Mouse (Mus musculus): Measurements from ENCODE around the gene Gmppb. TPM values are rescaled to one million over a fixed set of nuclear protein-coding genes. Genes with fewer than 3 reads are reported as not detected.

The Gmppb gene
- total and polyA plus RNA-seq, 3 experiments, result 17.9 to 20.9 (median 19.2) TPM

GRCm38 (mm10) chr9:108055061-108055460 lies 6.0 kb downstream of the Gmppb start:
- Histone ChIP-seq H3K79me2 (replicated peaks; ENCODE audit: control insufficient read depth, extremely low read depth, insufficient read depth, poor library complexity, severe bottlenecking) (no peaks in the 10 kb centered on the region), H3K27me3 (replicated peaks) (no peaks in the 10 kb centered on the region), H3K4me1 (ENCODE audit: control insufficient read depth in 1 of 2, insufficient read depth in 2 of 2) (peaks cover under 1 to 18% of the 10 kb centered on the region in 2 experiments; a peak in 2 of 4 replicates), H3K4me2 (ENCODE audit: insufficient read depth, low read depth, poor library complexity, severe bottlenecking) (no peak overlapping the region), H3K9ac (ENCODE audit: insufficient read depth, low read depth) (no peak overlapping the region), H3K9me3 (replicated peaks; ENCODE audit: low read length) (no peaks in the 10 kb centered on the region), H3K36me3 (replicated peaks in 1 of 2; ENCODE audit: control insufficient read depth in 1 of 2, insufficient read depth in 1 of 2, low read length in 1 of 2) (peaks cover 92 to 98% of the 10 kb centered on the region in 2 experiments), H3K27ac (ENCODE audit: insufficient read depth, low read depth) (no peak overlapping the region), H3K4me3 (replicated peaks in 1 of 3; ENCODE audit: low read depth in 2 of 3, low read length in 2 of 3, poor library complexity in 1 of 3) (no peak overlapping the region)
- in situ Hi-C loops (cut with MboI; ENCODE audit: low pct_ligation_motif_present, low pct_unique_long_range_greater_than_20kb, low sequenced_read_pairs), result loop anchor here (5.0 kb wide), 1 partner anchor 88 kb away; no protein-coding TSS in a partner anchor
- TF ChIP-seq MYC (IDR thresholded peaks at IDR 0.05; ENCODE audit: low read depth, low read length) (no peak), POLR2AphosphoS2 (IDR thresholded peaks at IDR 0.05; ENCODE audit: low read depth, low read length) (0 out of 2 replicates have a peak, but pooled peaks have one; percentile 18), SIN3A (IDR thresholded peaks at IDR 0.05; ENCODE audit: low read length) (no peak)
- DNase-seq (ENCODE audit: extremely low read depth), result no peak
- dilution Hi-C loops (cut with MboI; ENCODE audit: extremely low pct_ligation_motif_present, extremely low pct_unique_long_range_greater_than_20kb, low sequenced_read_pairs), result no loop called here

GRCm38 (mm10) chr9:108055661-108056237 lies 6.7 kb downstream of the Gmppb start:
- peaks cover 92 to 98% of the 10 kb centered on the region in 2 experiments for H3K36me3 ChIP-seq (replicated peaks in 1 of 2; ENCODE audit: control insufficient read depth in 1 of 2, insufficient read depth in 1 of 2, low read length in 1 of 2)
- dilution Hi-C loops (cut with MboI; ENCODE audit: extremely low pct_ligation_motif_present, extremely low pct_unique_long_range_greater_than_20kb, low sequenced_read_pairs), result no loop called here

GRCm38 (mm10) chr9:108056361-108057261 lies 7.6 kb downstream of the Gmppb start:
- Histone ChIP-seq H3K36me3 (replicated peaks in 1 of 2; ENCODE audit: control insufficient read depth in 1 of 2, insufficient read depth in 1 of 2, low read length in 1 of 2) (peaks cover 88 to 98% of the 10 kb centered on the region in 2 experiments), H3K27ac (ENCODE audit: insufficient read depth, low read depth) (no peak overlapping the region), H3K9me3 (replicated peaks; ENCODE audit: low read length) (no peaks in the 10 kb centered on the region), H3K79me2 (replicated peaks; ENCODE audit: control insufficient read depth, extremely low read depth, insufficient read depth, poor library complexity, severe bottlenecking) (no peaks in the 10 kb centered on the region), H3K4me1 (ENCODE audit: control insufficient read depth in 1 of 2, insufficient read depth in 2 of 2) (peaks cover 0 to 13% of the 10 kb centered on the region in 2 experiments; a peak in 2 of 4 replicates), H3K9ac (ENCODE audit: insufficient read depth, low read depth) (no peak overlapping the region), H3K4me2 (ENCODE audit: insufficient read depth, low read depth, poor library complexity, severe bottlenecking) (no peak overlapping the region), H3K4me3 (replicated peaks in 1 of 3; ENCODE audit: low read depth in 2 of 3, low read length in 2 of 3, poor library complexity in 1 of 3) (no peak overlapping the region), H3K27me3 (replicated peaks) (no peaks in the 10 kb centered on the region)
- no peak for DNase-seq (ENCODE audit: extremely low read depth)
- dilution Hi-C loops (cut with MboI; ENCODE audit: extremely low pct_ligation_motif_present, extremely low pct_unique_long_range_greater_than_20kb, low sequenced_read_pairs) (no loop called here), in situ Hi-C loops (cut with MboI; ENCODE audit: low pct_ligation_motif_present, low pct_unique_long_range_greater_than_20kb, low sequenced_read_pairs) (loop anchor here (5.0 kb wide), 1 partner anchor 89 kb away; no protein-coding TSS in a partner anchor)
- TF ChIP-seq ZNF384 (IDR thresholded peaks at IDR 0.05; ENCODE audit: low read depth, low read length), result no peak
- no peak for TF ChIP-seq JUND (conservative IDR thresholded peaks at IDR 0.05; ENCODE audit: low read depth, low read length)
- TF ChIP-seq CTCF (conservative IDR thresholded peaks at IDR 0.05 in 1 of 2, IDR thresholded peaks at IDR 0.05 in 1 of 2; ENCODE audit: low read depth in 2 of 2, low read length in 2 of 2), result no peak
- no peak for TF ChIP-seq CHD1 (IDR thresholded peaks at IDR 0.05; ENCODE audit: low read depth, low read length)
- no peak for TF ChIP-seq USF2 (conservative IDR thresholded peaks at IDR 0.05; ENCODE audit: low read depth, low read length)
- TF ChIP-seq ZC3H11A (IDR thresholded peaks at IDR 0.05; ENCODE audit: low read depth, low read length), result no peak
- no peak for TF ChIP-seq MEF2A (IDR thresholded peaks at IDR 0.05; ENCODE audit: borderline replicate concordance, low read depth, low read length)
- TF ChIP-seq BHLHE40 (IDR thresholded peaks at IDR 0.05; ENCODE audit: low read depth, low read length), result no peak
- no peak for TF ChIP-seq MAZ (IDR thresholded peaks at IDR 0.05; ENCODE audit: low read depth, low read length)

More at GRCm38 (mm10) chr9:108055661-108056237, 6.7 kb downstream of the Gmppb start:
- in situ Hi-C loops (cut with MboI; ENCODE audit: low pct_ligation_motif_present, low pct_unique_long_range_greater_than_20kb, low sequenced_read_pairs), result loop anchor here (5.0 kb wide), 1 partner anchor 88 kb away; no protein-coding TSS in a partner anchor
- H3K27me3 ChIP-seq (replicated peaks), result no peaks in the 10 kb centered on the region
- TF ChIP-seq ZNF384 (IDR thresholded peaks at IDR 0.05; ENCODE audit: low read depth, low read length), result no peak
- TF ChIP-seq JUN (IDR thresholded peaks at IDR 0.05; ENCODE audit: insufficient read depth, low read depth, low read length), result no peak
- no peak for TF ChIP-seq HCFC1 (IDR thresholded peaks at IDR 0.05; ENCODE audit: low read depth, low read length)
- H3K9me3 ChIP-seq (replicated peaks; ENCODE audit: low read length), result no peaks in the 10 kb centered on the region
- no peak overlapping the region for H3K4me3 ChIP-seq (replicated peaks in 1 of 3; ENCODE audit: low read depth in 2 of 3, low read length in 2 of 3, poor library complexity in 1 of 3)
- no peak overlapping the region for H3K27ac ChIP-seq (ENCODE audit: insufficient read depth, low read depth)
- peaks cover 0 to 13% of the 10 kb centered on the region in 2 experiments; a peak in 2 of 4 replicates for H3K4me1 ChIP-seq (ENCODE audit: control insufficient read depth in 1 of 2, insufficient read depth in 2 of 2)
- no peaks in the 10 kb centered on the region for H3K79me2 ChIP-seq (replicated peaks; ENCODE audit: control insufficient read depth, extremely low read depth, insufficient read depth, poor library complexity, severe bottlenecking)
- H3K4me2 ChIP-seq (ENCODE audit: insufficient read depth, low read depth, poor library complexity, severe bottlenecking), result no peak overlapping the region
- no peak for DNase-seq (ENCODE audit: extremely low read depth)
- H3K9ac ChIP-seq (ENCODE audit: insufficient read depth, low read depth), result no peak overlapping the region

Measured in CH12.LX (cell line).